Mouse (Mus musculus) adrenal gland, adult (tissue): Measurements from ENCODE around the gene Ugt1a10.

Experiments
- DNase-seq, 2 experiments: peaks; one replicate each; pipeline ENCODE4 v3.0.0; 2022 to 2023; ENCODE audit warnings: low spot score in 1 of 2; ENCODE audit not compliant: inconsistent age in 2 of 2

The Ugt1a10 gene

GRCm38 (mm10) chr1:88229986-88230385 is 174.8 kb downstream of the Ugt1a10 start:
- DNase-seq, result peak in 1 of 2 experiments; percentile 22

- DNase-seq, result no peak
Observed at GRCm38 (mm10) chr1:88230421-88230820, 175.2 kb downstream of the Ugt1a10 start.

- DNase-seq, result no peak
Observed at GRCm38 (mm10) chr1:88230981-88231802, 176.0 kb downstream of the Ugt1a10 start.

- peak in 1 of 2 experiments; percentile 7 for DNase-seq
Observed at GRCm38 (mm10) chr1:88231803-88232499, 176.8 kb downstream of the Ugt1a10 start.

- peak in 1 of 2 experiments; percentile 8 for DNase-seq
Observed at GRCm38 (mm10) chr1:88232664-88233380, 177.6 kb downstream of the Ugt1a10 start.

GRCm38 (mm10) chr1:88233421-88234247 is 178.4 kb downstream of the Ugt1a10 start:
- DNase-seq, result no peak

GRCm38 (mm10) chr1:88234248-88234610 is 179.0 kb downstream of the Ugt1a10 start:
- DNase-seq, result no peak

- no peak for DNase-seq
Observed at GRCm38 (mm10) chr1:88234646-88235045, 179.5 kb downstream of the Ugt1a10 start.

- no peak for DNase-seq
Observed at GRCm38 (mm10) chr1:88235046-88235893, 180.1 kb downstream of the Ugt1a10 start.

- no peak for DNase-seq
Observed at GRCm38 (mm10) chr1:88235894-88236415, 180.8 kb downstream of the Ugt1a10 start.

- no peak for DNase-seq
Observed at GRCm38 (mm10) chr1:88237311-88237710, 182.1 kb downstream of the Ugt1a10 start.

GRCm38 (mm10) chr1:88238771-88239170 is 183.6 kb downstream of the Ugt1a10 start:
- no peak for DNase-seq

- DNase-seq, result peak; percentile 69 to 82
Observed at GRCm38 (mm10) chr1:88240072-88240471, 184.9 kb downstream of the Ugt1a10 start.

GRCm38 (mm10) chr1:88240579-88240978 is 185.4 kb downstream of the Ugt1a10 start:
- DNase-seq, result no peak

GRCm38 (mm10) chr1:88243861-88244260 is 188.7 kb downstream of the Ugt1a10 start:
- DNase-seq, result no peak

GRCm38 (mm10) chr1:88245881-88246280 is 190.7 kb downstream of the Ugt1a10 start:
- no peak for DNase-seq

- no peak for DNase-seq
Observed at GRCm38 (mm10) chr1:88246386-88246785, 191.2 kb downstream of the Ugt1a10 start.

GRCm38 (mm10) chr1:88247660-88248059 is 192.5 kb downstream of the Ugt1a10 start:
- no peak for DNase-seq

GRCm38 (mm10) chr1:88248658-88249057 is 193.5 kb downstream of the Ugt1a10 start:
- no peak for DNase-seq

- DNase-seq, result no peak
Observed at GRCm38 (mm10) chr1:88249596-88249995, 194.4 kb downstream of the Ugt1a10 start.
